Mouse (Mus musculus) thymus, postnatal 10 days (tissue): ENCODE results near the gene Lhfpl5.

Source experiments
- DNase-seq, 2 experiments: peaks; one replicate each; pipeline ENCODE4 v3.0.0; 2021; ENCODE audit warnings: low spot score in 2 of 2

Lhfpl5 gene

GRCm38 (mm10) chr17:28572521-28572920 lies 2.9 kb upstream of the Lhfpl5 start:
- no peak for DNase-seq

GRCm38 (mm10) chr17:28572941-28573340 lies 2.5 kb upstream of the Lhfpl5 start:
- DNase-seq, result no peak

GRCm38 (mm10) chr17:28580396-28580795 lies 5.0 kb downstream of the Lhfpl5 start:
- peak in 1 of 2 experiments; percentile 40 for DNase-seq

- no peak for DNase-seq
Observed at GRCm38 (mm10) chr17:28581056-28581455, 5.6 kb downstream of the Lhfpl5 start.

GRCm38 (mm10) chr17:28586509-28586908 lies 11.1 kb downstream of the Lhfpl5 start:
- no peak for DNase-seq

GRCm38 (mm10) chr17:28588591-28588990 lies 13.2 kb downstream of the Lhfpl5 start:
- DNase-seq, result no peak

- no peak for DNase-seq
Observed at GRCm38 (mm10) chr17:28590596-28590995, 15.2 kb downstream of the Lhfpl5 start.

- no peak for DNase-seq
Observed at GRCm38 (mm10) chr17:28591476-28591875, 16.0 kb downstream of the Lhfpl5 start.

GRCm38 (mm10) chr17:28592998-28593397 lies 17.6 kb downstream of the Lhfpl5 start:
- peak; percentile 43 to 85 for DNase-seq

- no peak for DNase-seq
Observed at GRCm38 (mm10) chr17:28593965-28594364, 18.5 kb downstream of the Lhfpl5 start.

- no peak for DNase-seq
Observed at GRCm38 (mm10) chr17:28600780-28601179, 25.3 kb downstream of the Lhfpl5 start.

- DNase-seq, result no peak
Observed at GRCm38 (mm10) chr17:28601557-28602250, 26.3 kb downstream of the Lhfpl5 start.

GRCm38 (mm10) chr17:28609543-28609942 lies 34.1 kb downstream of the Lhfpl5 start:
- no peak for DNase-seq

GRCm38 (mm10) chr17:28612603-28613002 lies 37.2 kb downstream of the Lhfpl5 start:
- peak; percentile 23 to 30 for DNase-seq

- no peak for DNase-seq
Observed at GRCm38 (mm10) chr17:28613096-28613495, 37.7 kb downstream of the Lhfpl5 start.

- DNase-seq, result no peak
Observed at GRCm38 (mm10) chr17:28615332-28615731, 39.9 kb downstream of the Lhfpl5 start.

GRCm38 (mm10) chr17:28617636-28618035 lies 42.2 kb downstream of the Lhfpl5 start:
- no peak for DNase-seq

- DNase-seq, result no peak
Observed at GRCm38 (mm10) chr17:28618124-28618523, 42.7 kb downstream of the Lhfpl5 start.

GRCm38 (mm10) chr17:28618775-28619174 lies 43.3 kb downstream of the Lhfpl5 start:
- no peak for DNase-seq

GRCm38 (mm10) chr17:28621381-28622299 lies 46.2 kb downstream of the Lhfpl5 start:
- DNase-seq, result peak; percentile 25 to 49

- peak; percentile 83 to 91 for DNase-seq
Observed at GRCm38 (mm10) chr17:28622300-28622759, 46.9 kb downstream of the Lhfpl5 start, which contains the start of gene Srpk1. Gene Srpk1 (minus strand): TSS chr17:28622709.

GRCm38 (mm10) chr17:28624841-28625240 lies 49.4 kb downstream of the Lhfpl5 start:
- DNase-seq, result no peak

- no peak for DNase-seq
Observed at GRCm38 (mm10) chr17:28625327-28625726, 49.9 kb downstream of the Lhfpl5 start.
